Mouse (Mus musculus) MEL (cell line): ENCODE measurements at regions not wholly inside any gene's neighbourhood (a gene's known extent, or its start where the extent isn't known, plus 50 kb on each side); places are given as distances from the start of the nearest gene placed in this dataset.

Experiments
- DNase-seq: peaks from one replicate; pipeline ENCODE4 v3.0.0; 2011; ENCODE audit warnings: low read depth, low spot score
- H3K27ac ChIP-seq: 2 replicates; pipeline ENCODE4 v1.5.1; 2012; ENCODE audit warnings: low read depth, mild to moderate bottlenecking, control low read depth, low read length, moderate library complexity; ENCODE audit not compliant: control insufficient read depth
- H3K27me3 ChIP-seq, 2 experiments: fragments of 150-350 bp in 1 of 2; sonication (generic) in 1 of 2; 2 replicates each; pipeline ENCODE4 v1.6.1; 2012; ENCODE audit warnings: low read length in 2 of 2, mild to moderate bottlenecking in 2 of 2, improper control_type of control experiment in 1 of 2, moderate library complexity in 1 of 2; ENCODE audit not compliant: insufficient read depth in 2 of 2, control insufficient read depth in 1 of 2
- H3K36me3 ChIP-seq, 2 experiments: 2 replicates each; pipeline ENCODE4 v1.6.1; 2012 to 2014; ENCODE audit warnings: low read length in 2 of 2, improper control_type of control experiment in 1 of 2, inconsistent platforms in 1 of 2, mild to moderate bottlenecking in 1 of 2; ENCODE audit not compliant: insufficient read depth in 2 of 2, control insufficient read depth in 1 of 2
- H3K4me1 ChIP-seq, 2 experiments: fragments of 150-350 bp in 1 of 2; sonication (generic) in 1 of 2; 2 replicates each; pipeline ENCODE4 v1.6.1; 2012; ENCODE audit warnings: low read length in 2 of 2, improper control_type of control experiment in 1 of 2, mild to moderate bottlenecking in 1 of 2; ENCODE audit not compliant: insufficient read depth in 2 of 2, control insufficient read depth in 1 of 2
- H3K4me3 ChIP-seq, 2 experiments: fragments of 150-350 bp in 1 of 2; sonication (generic) in 1 of 2; 2 replicates each; pipeline ENCODE4 v1.5.1; 2012; ENCODE audit warnings: low read depth in 2 of 2, low read length in 2 of 2, mild to moderate bottlenecking in 2 of 2, moderate library complexity in 2 of 2, control low read depth in 1 of 2, improper control_type of control experiment in 1 of 2; ENCODE audit not compliant: control insufficient read depth in 1 of 2, insufficient read depth in 1 of 2
- H3K79me2 ChIP-seq: 2 replicates; pipeline ENCODE4 v1.6.1; 2012; ENCODE audit warnings: mild to moderate bottlenecking, low read length, moderate library complexity; ENCODE audit not compliant: control insufficient read depth, poor library complexity, insufficient read depth
- H3K9ac ChIP-seq: 2 replicates; pipeline ENCODE4 v1.6.1; 2012; ENCODE audit warnings: low read depth, mild to moderate bottlenecking, control low read depth, low read length, moderate library complexity; ENCODE audit not compliant: control insufficient read depth, poor library complexity, severe bottlenecking
- H3K9me3 ChIP-seq: fragments of 150-350 bp; sonication (generic); replicated peaks from 2 replicates; pipeline ENCODE4 v1.6.1; 2012; ENCODE audit warnings: mild to moderate bottlenecking, low read length, improper control_type of control experiment, moderate library complexity; ENCODE audit not compliant: insufficient read depth
- BHLHE40 ChIP-seq: IDR thresholded peaks from 2 replicates; pipeline ENCODE4 v1.6.1; 2012; ENCODE audit warnings: low read depth, mild to moderate bottlenecking, inconsistent platforms, low read length, improper control_type of control experiment, borderline replicate concordance
- E2F4 ChIP-seq: IDR thresholded peaks from 2 replicates; pipeline ENCODE4 v1.6.1; 2011; ENCODE audit warnings: low read depth, low read length, improper control_type of control experiment, borderline replicate concordance
- ETS1 ChIP-seq: IDR thresholded peaks from 2 replicates; pipeline ENCODE4 v1.6.1; 2012; ENCODE audit warnings: low read depth, mild to moderate bottlenecking, inconsistent platforms, low read length, improper control_type of control experiment, moderate library complexity
- GABPA ChIP-seq: IDR thresholded peaks from 2 replicates; pipeline ENCODE4 v1.6.1; 2012; ENCODE audit warnings: low read depth, mild to moderate bottlenecking, inconsistent platforms, low read length, improper control_type of control experiment, moderate library complexity
- HCFC1 ChIP-seq: IDR thresholded peaks from 2 replicates; pipeline ENCODE4 v1.6.1; 2012; ENCODE audit warnings: low read depth, mild to moderate bottlenecking, inconsistent platforms, low read length, improper control_type of control experiment, moderate library complexity
- JUND ChIP-seq: IDR thresholded peaks from 2 replicates; pipeline ENCODE4 v1.6.1; 2011; ENCODE audit warnings: low read depth, mild to moderate bottlenecking, improper control_type of control experiment, low read length
- MAFK ChIP-seq: IDR thresholded peaks from 2 replicates; pipeline ENCODE4 v1.6.1; 2011; ENCODE audit warnings: low read depth, mild to moderate bottlenecking, low read length, improper control_type of control experiment, borderline replicate concordance
- MAX ChIP-seq: IDR thresholded peaks from 2 replicates; pipeline ENCODE4 v1.6.1; 2011; ENCODE audit warnings: low read length, improper control_type of control experiment
- MAZ ChIP-seq: IDR thresholded peaks from 2 replicates; pipeline ENCODE4 v1.6.1; 2012; ENCODE audit warnings: low read depth, mild to moderate bottlenecking, inconsistent platforms, low read length, improper control_type of control experiment
- MYC ChIP-seq: IDR thresholded peaks from 2 replicates; pipeline ENCODE4 v1.6.1; 2011; ENCODE audit warnings: low read depth, mild to moderate bottlenecking, low read length, improper control_type of control experiment, moderate library complexity
- NELFE ChIP-seq: IDR thresholded peaks from 2 replicates; pipeline ENCODE4 v1.6.1; 2011; ENCODE audit warnings: low read depth, low read length, improper control_type of control experiment
- NRF1 ChIP-seq: IDR thresholded peaks from 2 replicates; pipeline ENCODE4 v1.6.1; 2014; ENCODE audit warnings: low read depth, mild to moderate bottlenecking, inconsistent platforms, low read length, improper control_type of control experiment, moderate library complexity; ENCODE audit not compliant: poor library complexity, insufficient read depth, severe bottlenecking
- POLR2AphosphoS5 ChIP-seq: IDR thresholded peaks from 2 replicates; pipeline ENCODE4 v1.6.1; 2012; ENCODE audit warnings: low read depth, borderline replicate concordance, mild to moderate bottlenecking, inconsistent platforms, low read length, moderate library complexity, mixed read lengths
- TAL1 ChIP-seq: IDR thresholded peaks from 2 replicates; pipeline ENCODE4 v1.6.1; 2012; ENCODE audit warnings: mild to moderate bottlenecking, inconsistent platforms, low read length, moderate library complexity, mixed read lengths
- USF1 ChIP-seq: IDR thresholded peaks from 2 replicates; pipeline ENCODE4 v1.6.1; 2014; ENCODE audit warnings: low read depth, mild to moderate bottlenecking, inconsistent platforms, low read length, improper control_type of control experiment, moderate library complexity
- USF2 ChIP-seq, 2 experiments: IDR thresholded peaks; 2 replicates each; pipeline ENCODE4 v1.6.1; 2011 to 2012; ENCODE audit warnings: improper control_type of control experiment in 2 of 2, low read length in 2 of 2, borderline replicate concordance in 1 of 2, inconsistent platforms in 1 of 2, low read depth in 1 of 2, mild to moderate bottlenecking in 1 of 2; ENCODE audit not compliant: insufficient read depth in 1 of 2
- ZKSCAN1 ChIP-seq: IDR thresholded peaks from 2 replicates; pipeline ENCODE4 v1.6.1; 2012; ENCODE audit warnings: low read depth, mild to moderate bottlenecking, inconsistent platforms, low read length, improper control_type of control experiment, moderate library complexity
- ZMIZ1 ChIP-seq: IDR thresholded peaks from 2 replicates; pipeline ENCODE4 v1.6.1; 2012; ENCODE audit warnings: low read depth, mild to moderate bottlenecking, inconsistent platforms, low read length, improper control_type of control experiment, moderate library complexity

DNA sequence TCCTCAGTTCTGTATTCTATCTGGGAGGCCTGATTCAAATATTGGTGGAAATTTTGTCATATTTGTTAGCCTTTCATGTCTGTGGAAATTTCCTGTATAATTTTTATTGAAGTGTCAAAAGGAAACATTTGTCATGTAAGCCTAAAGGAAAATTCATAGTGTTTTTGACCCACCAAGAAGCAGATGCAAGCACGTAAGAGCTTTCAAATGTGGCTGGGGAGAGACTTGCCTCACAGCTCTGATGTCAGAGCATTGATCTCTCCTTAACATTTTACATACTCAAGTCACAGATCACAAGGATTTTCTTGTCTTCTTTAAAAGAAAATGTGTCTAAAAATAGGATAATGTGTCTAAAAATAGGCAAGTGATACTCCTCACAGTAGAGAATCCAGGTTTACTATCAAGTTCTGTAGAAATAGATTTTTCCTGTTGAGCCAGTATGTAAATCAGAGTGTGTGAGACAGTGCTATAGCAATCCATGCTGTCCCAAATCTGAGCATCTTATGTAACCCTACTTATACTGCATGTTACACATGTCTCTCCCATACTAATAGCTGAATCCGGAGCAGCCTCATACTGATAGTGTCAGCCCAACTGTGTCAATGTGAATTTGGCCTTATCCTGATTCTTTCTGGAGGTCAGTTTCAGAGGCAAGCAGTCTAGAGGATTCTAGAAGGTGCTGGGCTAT is 110.0 kb upstream of the Runx1 start:
- no peaks in the 10 kb centered on the region for H3K36me3 ChIP-seq
- no peak for DNase-seq
- H3K4me3 ChIP-seq, result no peak overlapping the region
- no peaks in the 10 kb centered on the region for H3K79me2 ChIP-seq
- no peak overlapping the region for H3K9ac ChIP-seq
- H3K27me3 ChIP-seq, result peaks cover 1 to 2% of the 10 kb centered on the region in 2 experiments; a peak in 3 of 4 replicates
- H3K4me1 ChIP-seq, result no peaks in the 10 kb centered on the region
- no peaks in the 10 kb centered on the region for H3K9me3 ChIP-seq
- H3K27ac ChIP-seq, result no peak overlapping the region
- TF ChIP-seq GABPA, result no peak
- TF ChIP-seq E2F4, result no peak
- no peak for TF ChIP-seq TAL1
- no peak for TF ChIP-seq NELFE
- no peak for TF ChIP-seq NRF1
- no peak for TF ChIP-seq ZKSCAN1
- TF ChIP-seq MAX, result no peak

- H3K4me1 ChIP-seq, result no peaks in the 10 kb centered on the region
- H3K79me2 ChIP-seq, result no peaks in the 10 kb centered on the region
- no peaks in the 10 kb centered on the region for H3K9me3 ChIP-seq
- H3K9ac ChIP-seq, result no peak overlapping the region
- peaks cover 0 to 3% of the 10 kb centered on the region in 2 experiments; a peak in 2 of 4 replicates for H3K27me3 ChIP-seq
- H3K36me3 ChIP-seq, result no peaks in the 10 kb centered on the region
- no peak overlapping the region for H3K4me3 ChIP-seq
- H3K27ac ChIP-seq, result no peak overlapping the region
- no peak for DNase-seq
- TF ChIP-seq MAZ, result no peak
- no peak for TF ChIP-seq MYC
- TF ChIP-seq ZKSCAN1, result no peak
- TF ChIP-seq, all 39 proteins: peak for 0
Observed at GRCm38 (mm10) chr16:92930103-92930502, 104.2 kb upstream of the Runx1 start.

DNA sequence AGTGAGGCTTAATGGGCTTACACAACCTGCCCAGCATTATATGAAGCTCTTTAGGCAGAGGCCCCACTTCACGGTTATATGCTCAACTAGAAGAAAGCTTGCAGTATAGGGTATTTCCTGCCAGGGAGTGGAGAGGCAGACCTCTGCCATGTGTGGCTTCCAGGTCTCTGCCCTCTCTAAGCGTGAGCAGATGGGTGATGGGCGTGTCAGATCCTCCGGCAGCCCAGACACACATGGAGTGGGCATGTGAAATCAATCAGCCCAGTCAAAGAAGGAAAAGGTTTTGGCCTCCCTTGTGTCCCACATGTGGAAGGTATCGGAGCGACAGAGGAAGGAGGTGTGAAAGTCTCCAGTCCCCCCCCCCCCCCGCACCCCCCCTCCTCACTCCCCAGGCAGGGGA is 102.3 kb upstream of the Runx1 start:
- Histone ChIP-seq H3K4me1 (no peaks in the 10 kb centered on the region), H3K9me3 (no peaks in the 10 kb centered on the region), H3K27me3 (peaks cover 0 to 3% of the 10 kb centered on the region in 2 experiments; a peak in 2 of 4 replicates), H3K27ac (no peak overlapping the region), H3K79me2 (no peaks in the 10 kb centered on the region), H3K4me3 (no peak overlapping the region), H3K9ac (no peak overlapping the region), H3K36me3 (no peaks in the 10 kb centered on the region)
- TF ChIP-seq JUND, result no peak
- no peak for TF ChIP-seq GABPA
- TF ChIP-seq BHLHE40, result no peak
- TF ChIP-seq USF1, result no peak
- TF ChIP-seq HCFC1, result no peak
- no peak for TF ChIP-seq ZMIZ1
- TF ChIP-seq USF2 (IDR thresholded peaks at IDR 0.05; ENCODE audit: borderline replicate concordance in 1 of 2, insufficient read depth in 1 of 2, low read depth in 1 of 2, low read length in 2 of 2), result no peak
- no peak for TF ChIP-seq POLR2AphosphoS5
- TF ChIP-seq MAFK, result no peak
- no peak for TF ChIP-seq ETS1
- no peak for TF ChIP-seq NRF1
- DNase-seq, result no peak
